Mouse (Mus musculus): ENCODE measurements around the gene Dtl.

GRCm38 (mm10) chr1:191550786-191551185 lies 24.6 kb downstream of the Dtl start:
- no peak for TF ChIP-seq CTCF (IDR thresholded peaks at IDR 0.05; ENCODE audit: low read depth)
- no peak for TF ChIP-seq EP300 (IDR thresholded peaks at IDR 0.05; ENCODE audit: low read depth)

Data from liver, postnatal 0 days (tissue).